Mouse (Mus musculus) embryonic facial prominence, embryonic 11.5 days (tissue): ENCODE data around the gene Jmjd7. TPM values are rescaled to one million over a fixed set of nuclear protein-coding genes. Genes with fewer than 3 reads are reported as not detected.

ENCODE experiments used
- ATAC-seq: fragments of 200-750 bp; cut with Nextera tagmentation; replicated peaks from 2 replicates; pipeline ENCODE4 v1.8.0; 2017; ENCODE audit warnings: low read depth; ENCODE audit not compliant: insufficient number of reproducible peaks, low FRiP score, low TSS enrichment
- DNase-seq: peaks from one replicate; pipeline ENCODE4 v3.0.0-alpha.2; 2015; ENCODE audit warnings: low spot score
- H3K27ac ChIP-seq: fragments of 300-500 bp; sonication (generic); replicated peaks from 2 replicates; pipeline ENCODE4 v1.5.1; 2014; ENCODE audit warnings: mild to moderate bottlenecking, low read depth, low read length, control low read depth
- H3K27me3 ChIP-seq: fragments of 300-500 bp; sonication (generic); 2 replicates; pipeline ENCODE4 v1.6.1; 2014; ENCODE audit warnings: mild to moderate bottlenecking, low read length, moderate library complexity, mixed read lengths; ENCODE audit not compliant: control insufficient read depth, insufficient read depth
- H3K36me3 ChIP-seq: fragments of 300-500 bp; sonication (generic); replicated peaks from 2 replicates; pipeline ENCODE4 v1.6.1; 2014; ENCODE audit warnings: low read depth, mild to moderate bottlenecking, low read length, moderate library complexity, mixed read lengths; ENCODE audit not compliant: control insufficient read depth, insufficient read depth
- H3K4me1 ChIP-seq: fragments of 300-500 bp; sonication (generic); 2 replicates; pipeline ENCODE4 v1.6.1; 2014; ENCODE audit warnings: low read length, mixed read lengths; ENCODE audit not compliant: control insufficient read depth, insufficient read depth
- H3K4me2 ChIP-seq: fragments of 300-500 bp; sonication (generic); 2 replicates; pipeline ENCODE4 v1.6.1; 2014; ENCODE audit warnings: low read depth, mild to moderate bottlenecking, control low read depth, low read length, moderate library complexity
- H3K4me3 ChIP-seq: fragments of 300-500 bp; sonication (generic); 2 replicates; pipeline ENCODE4 v1.5.1; 2014; ENCODE audit warnings: low read depth, low read length, control low read depth
- H3K9ac ChIP-seq: fragments of 300-500 bp; sonication (generic); replicated peaks from 2 replicates; pipeline ENCODE4 v1.6.1; 2014; ENCODE audit warnings: mild to moderate bottlenecking, control low read depth, low read length
- H3K9me3 ChIP-seq: fragments of 300-500 bp; sonication (generic); replicated peaks from 2 replicates; pipeline ENCODE4 v1.6.1; 2016; ENCODE audit warnings: mild to moderate bottlenecking, low read length, inconsistent platforms, mixed read lengths; ENCODE audit not compliant: control insufficient read depth
- WGBS: fragments of 180-500 bp; shearing (Covaris S2); extraction: QIAGEN DNeasy Blood & Tissue Kit; methylation state at CpG from one replicate; pipeline ENCODE4 v1.1.7; 2014; 5-methylcytosine and 5-hydroxymethylcytosine counted together
- polyA plus RNA-seq: library from polyadenylated mRNA; unstranded; fragments of >200 nt; fragmentation: Nextera tagmentation; extraction: Ambion mirVana; gene quantifications from 2 replicates; pipeline ENCODE4 v1.2.1, GENCODE M21; 2014

Gene Jmjd7
- polyA plus RNA-seq, 1 experiment from 2014 or later = 15.4 TPM

- no peak overlapping the region for H3K4me2 ChIP-seq
- H3K27ac ChIP-seq = no peak overlapping the region
- ATAC-seq (no peak), DNase-seq (no peak)
- WGBS = 93% methylated on average over 12 of the region's 12 CpGs
- no peaks in the 10 kb centered on the region for H3K4me1 ChIP-seq
- H3K27me3 ChIP-seq = no peaks in the 10 kb centered on the region
- no peak overlapping the region for H3K4me3 ChIP-seq
- peaks cover 3% of the 10 kb centered on the region for H3K36me3 ChIP-seq
- H3K9me3 ChIP-seq = no peaks in the 10 kb centered on the region
- no peak overlapping the region for H3K9ac ChIP-seq
Measured at GRCm38 (mm10) chr2:120017599-120017998, 9.7 kb upstream of the Jmjd7 start.

- H3K27ac ChIP-seq = no peak overlapping the region
- no peak for ATAC-seq
- no peak overlapping the region for H3K4me2 ChIP-seq
- 96% methylated on average over 5 of the region's 5 CpGs for WGBS
- peaks cover 3% of the 10 kb centered on the region for H3K36me3 ChIP-seq
- H3K9me3 ChIP-seq = no peaks in the 10 kb centered on the region
- no peak overlapping the region for H3K9ac ChIP-seq
- H3K4me1 ChIP-seq = no peaks in the 10 kb centered on the region
- no peaks in the 10 kb centered on the region for H3K27me3 ChIP-seq
- H3K4me3 ChIP-seq = no peak overlapping the region
- DNase-seq = no peak
Measured at GRCm38 (mm10) chr2:120024337-120024736, 2.9 kb upstream of the Jmjd7 start.

GRCm38 (mm10) chr2:120027950-120028331 lies 658 bp downstream of the Jmjd7 start:
- Histone ChIP-seq H3K4me3 (peak overlapping the region; percentile 79), H3K4me1 (no peaks in the 10 kb centered on the region), H3K9me3 (no peaks in the 10 kb centered on the region), H3K27ac (peak overlapping the region; percentile 71), H3K36me3 (peaks cover 4% of the 10 kb centered on the region), H3K27me3 (no peaks in the 10 kb centered on the region), H3K4me2 (peak overlapping the region; percentile 50), H3K9ac (peak overlapping the region; percentile 89)
- DNase-seq = peak; percentile 56
- 57% methylated on average over 3 of the region's 3 CpGs for WGBS
- 0 out of 2 replicates have a peak, but pooled peaks have one; percentile 27 for ATAC-seq

GRCm38 (mm10) chr2:120030380-120030779 lies 3.1 kb downstream of the Jmjd7 start:
- 87% methylated on average over 8 of the region's 8 CpGs for WGBS
- H3K4me3 ChIP-seq = no peak overlapping the region
- no peak for DNase-seq
- ATAC-seq = no peak
- H3K27me3 ChIP-seq = no peaks in the 10 kb centered on the region
- no peak overlapping the region for H3K4me2 ChIP-seq
- H3K9me3 ChIP-seq = no peaks in the 10 kb centered on the region
- H3K27ac ChIP-seq = no peak overlapping the region
- no peak overlapping the region for H3K9ac ChIP-seq
- peaks cover 4% of the 10 kb centered on the region for H3K36me3 ChIP-seq
- H3K4me1 ChIP-seq = no peaks in the 10 kb centered on the region

DNA sequence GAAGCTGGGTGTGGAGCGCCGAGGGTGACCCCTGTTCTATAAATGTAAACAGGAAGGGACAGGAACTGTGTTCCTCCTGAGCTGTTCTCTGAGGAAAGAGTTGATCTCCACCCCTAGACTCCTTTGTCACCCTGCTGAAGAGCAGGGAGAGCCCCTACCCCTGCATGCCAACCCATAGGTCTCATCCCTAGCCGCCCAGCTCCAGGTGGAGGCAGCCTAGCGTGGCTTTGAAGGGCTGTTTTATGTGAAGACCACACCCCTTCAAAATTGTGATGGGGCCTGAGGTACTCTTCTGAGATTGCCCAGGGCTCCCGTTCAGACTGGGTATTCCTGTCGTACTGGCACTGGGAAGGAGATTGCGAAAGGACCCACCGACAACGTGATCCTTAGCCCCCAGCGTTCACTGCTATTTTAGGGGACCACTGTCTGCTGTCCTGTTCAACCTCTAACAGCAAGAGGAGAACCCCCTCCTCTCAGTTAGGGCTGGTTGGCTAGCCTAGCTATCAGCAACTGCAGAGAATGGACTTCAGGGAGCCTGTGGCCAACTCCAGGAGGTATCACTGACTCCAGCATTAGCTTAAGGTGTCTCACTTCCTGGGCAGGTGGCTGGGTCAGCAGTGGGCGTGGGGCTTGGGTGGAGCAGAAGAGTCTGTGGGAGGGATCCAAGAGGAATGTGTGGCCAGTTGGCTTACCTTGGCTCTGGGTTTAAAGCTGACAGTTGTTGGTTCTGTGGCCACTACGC lies 5.6 kb downstream of the Jmjd7 start, which contains the start of gene Pla2g4b:
TSS of gene Pla2g4b (plus strand) at position 692 of the 742 bp plus-strand sequence.
- no peaks in the 10 kb centered on the region for H3K9me3 ChIP-seq
- no peak within 1 kb of the TSS for H3K4me3 ChIP-seq
- H3K36me3 ChIP-seq = peaks cover 7% of the 10 kb centered on the region
- no peak within 1 kb of the TSS for H3K27ac ChIP-seq
- H3K4me2 ChIP-seq = no peak within 1 kb of the TSS
- H3K4me1 ChIP-seq = no peaks in the 10 kb centered on the region
- 87% methylated on average over 12 of the region's 12 CpGs for WGBS
- DNase-seq (no peak), ATAC-seq (no peak)
- H3K9ac ChIP-seq = no peak within 1 kb of the TSS
- H3K27me3 ChIP-seq = no peaks in the 10 kb centered on the region

- no peak overlapping the region for H3K4me2 ChIP-seq
- no peaks in the 10 kb centered on the region for H3K27me3 ChIP-seq
- no peak overlapping the region for H3K4me3 ChIP-seq
- no peaks in the 10 kb centered on the region for H3K9me3 ChIP-seq
- H3K36me3 ChIP-seq = peaks cover 7% of the 10 kb centered on the region
- H3K4me1 ChIP-seq = no peaks in the 10 kb centered on the region
- no peak overlapping the region for H3K27ac ChIP-seq
- WGBS = 82% methylated on average over 5 of the region's 5 CpGs
- H3K9ac ChIP-seq = no peak overlapping the region
- DNase-seq (no peak), ATAC-seq (no peak)
Measured at GRCm38 (mm10) chr2:120033726-120034125, 6.4 kb downstream of the Jmjd7 start.

- no peak for DNase-seq
- 94% methylated on average over 9 of the region's 9 CpGs for WGBS
- Histone ChIP-seq H3K4me2 (no peak overlapping the region), H3K27me3 (no peaks in the 10 kb centered on the region), H3K36me3 (peaks cover 6% of the 10 kb centered on the region), H3K9me3 (no peaks in the 10 kb centered on the region), H3K4me1 (no peaks in the 10 kb centered on the region), H3K9ac (no peak overlapping the region), H3K4me3 (no peak overlapping the region), H3K27ac (no peak overlapping the region)
- no peak for ATAC-seq
Measured at GRCm38 (mm10) chr2:120037744-120038143, 10.5 kb downstream of the Jmjd7 start.

DNA sequence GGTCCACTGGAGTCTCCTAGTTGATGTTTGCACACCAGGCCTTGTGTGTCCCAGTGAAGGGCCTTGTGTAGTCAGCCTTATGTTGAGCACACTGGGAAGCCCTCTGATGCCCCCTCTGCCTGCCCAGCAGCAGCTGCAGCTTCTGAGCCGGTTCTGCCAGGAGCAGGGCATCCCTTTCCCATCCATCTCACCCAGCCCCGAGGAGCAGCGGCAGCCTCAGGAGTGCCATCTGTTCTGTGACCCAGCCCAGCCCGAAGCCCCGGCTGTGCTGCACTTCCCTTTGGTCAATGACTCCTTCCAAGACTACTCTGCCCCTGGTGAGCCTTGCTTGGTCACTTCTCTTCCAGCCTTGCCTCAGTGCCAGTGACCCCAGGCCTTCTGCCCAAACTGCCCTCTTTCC lies 13.7 kb downstream of the Jmjd7 start:
- peaks cover 3% of the 10 kb centered on the region; the same call in 1 of the 2 replicates for H3K36me3 ChIP-seq
- H3K4me2 ChIP-seq = no peak overlapping the region
- H3K27ac ChIP-seq = no peak overlapping the region
- no peaks in the 10 kb centered on the region for H3K27me3 ChIP-seq
- 91% methylated on average over 5 of the region's 5 CpGs for WGBS
- H3K9me3 ChIP-seq = no peaks in the 10 kb centered on the region
- no peaks in the 10 kb centered on the region for H3K4me1 ChIP-seq
- ATAC-seq (no peak), DNase-seq (no peak)
- H3K4me3 ChIP-seq = no peak overlapping the region
- H3K9ac ChIP-seq = no peak overlapping the region
